Comparison of ENCODE assay signal across 8 mouse cellular contexts in genomic region chr11:116274045-116274666, GRCm38 (mm10). TPM values are rescaled to one million over a fixed set of nuclear protein-coding genes. Genes with fewer than 3 reads are reported as not detected.
DNase-seq lines count a peak whose midpoint lies in the region; ATAC-seq and TF ChIP-seq lines count a peak whose summit lies in the region.

Srp68 (minus strand) TSS chr11:116274217.

- H3K9ac ChIP-seq in hindbrain, embryonic 13.5 days = peak within 1 kb of the TSS; percentile 93

- peaks cover 36% of the 10 kb centered on the region for H3K4me1 ChIP-seq in hindbrain, embryonic 13.5 days (replicated peaks)

- peak within 1 kb of the TSS; percentile 94 for H3K27ac ChIP-seq in hindbrain, embryonic 13.5 days

- H3K36me3 ChIP-seq in hindbrain, embryonic 13.5 days = peaks cover 20% of the 10 kb centered on the region

- H3K4me3 ChIP-seq in hindbrain, embryonic 13.5 days = peak within 1 kb of the TSS; percentile 99

- in situ Hi-C loops in Patski (cut with MboI; ENCODE audit: low pct_unique_long_range_greater_than_20kb) = no loop called here

- CTCF ChIA-PET in Patski (lab: Charles Lee) = interaction anchor here (0.8 to 1.1 kb wide), 2 partner anchors 20 kb away, joined by 3 to 4 read pairs; no protein-coding TSS in a partner anchor

- peak; percentile 77 for DNase-seq in Patski (ENCODE audit: low read depth, low spot score)
- DNase-seq in cerebellum, postnatal 14 days = peak; percentile 93
- peak; percentile 86 to 91 for DNase-seq in frontal cortex, postnatal 14 days (ENCODE audit: low spot score in 2 of 2)
- peak; percentile 90 to 94 for DNase-seq in layer of hippocampus, postnatal 25 days (ENCODE audit: extremely low spot score in 1 of 2, low spot score in 1 of 2)
- peak; percentile 93 for DNase-seq in lung, postnatal 25 days (ENCODE audit: low spot score)
- DNase-seq in retina, embryonic 14.5 days (ENCODE audit: low spot score) = peak; percentile 97
- peak; percentile 92 for DNase-seq in thymus, postnatal 4 days

- H3K27me3 ChIP-seq in Patski = no peaks in the 10 kb centered on the region
- no peaks in the 10 kb centered on the region for H3K27me3 ChIP-seq in hindbrain, embryonic 13.5 days

- 3% methylated on average over 32 of the region's 32 CpGs for WGBS in hindbrain, embryonic 13.5 days

- ATAC-seq in Patski = peak; percentile 69
- peak; percentile 98 for ATAC-seq in hindbrain, embryonic 13.5 days (ENCODE audit: low FRiP score)

- no peaks in the 10 kb centered on the region for H3K9me3 ChIP-seq in hindbrain, embryonic 13.5 days

- POLR2A ChIA-PET in Patski (lab: Charles Lee) = interaction anchor here (0.6 to 1.9 kb wide), 6 partner anchors 10 to 1676 kb away, joined by 3 to 9 read pairs (median 3); no protein-coding TSS in a partner anchor

- H3K4me2 ChIP-seq in hindbrain, embryonic 13.5 days = peak within 1 kb of the TSS; percentile 98

- no peak for TF ChIP-seq CTCF in Patski (IDR thresholded peaks at IDR 0.05)

RNA-seq across cellular contexts. Expression of gene Srp68, which starts in this region (rescaled TPM):
- polyA plus RNA-seq in Patski (2021) = 90.1 TPM
- 63.7 and 64.4 TPM in 2 replicates for polyA plus RNA-seq in hindbrain, embryonic 13.5 days (2015; fragmentation: Nextera tagmentation; extraction: Ambion mirVana)
- total RNA-seq in layer of hippocampus, postnatal 25 days (2021) = 10 to 100 TPM; 61.5 to 61.7 TPM

Comparison
In these comparisons a context has a peak if more than half of its experiments do, and no peak if none do; other contexts are left out.
1. Peak in every context shown above with its lines: DNase-seq, ATAC-seq, H3K4me3 ChIP-seq and H3K27ac ChIP-seq.